Mouse (Mus musculus): ENCODE measurements around the gene Pfkfb4.

DNA sequence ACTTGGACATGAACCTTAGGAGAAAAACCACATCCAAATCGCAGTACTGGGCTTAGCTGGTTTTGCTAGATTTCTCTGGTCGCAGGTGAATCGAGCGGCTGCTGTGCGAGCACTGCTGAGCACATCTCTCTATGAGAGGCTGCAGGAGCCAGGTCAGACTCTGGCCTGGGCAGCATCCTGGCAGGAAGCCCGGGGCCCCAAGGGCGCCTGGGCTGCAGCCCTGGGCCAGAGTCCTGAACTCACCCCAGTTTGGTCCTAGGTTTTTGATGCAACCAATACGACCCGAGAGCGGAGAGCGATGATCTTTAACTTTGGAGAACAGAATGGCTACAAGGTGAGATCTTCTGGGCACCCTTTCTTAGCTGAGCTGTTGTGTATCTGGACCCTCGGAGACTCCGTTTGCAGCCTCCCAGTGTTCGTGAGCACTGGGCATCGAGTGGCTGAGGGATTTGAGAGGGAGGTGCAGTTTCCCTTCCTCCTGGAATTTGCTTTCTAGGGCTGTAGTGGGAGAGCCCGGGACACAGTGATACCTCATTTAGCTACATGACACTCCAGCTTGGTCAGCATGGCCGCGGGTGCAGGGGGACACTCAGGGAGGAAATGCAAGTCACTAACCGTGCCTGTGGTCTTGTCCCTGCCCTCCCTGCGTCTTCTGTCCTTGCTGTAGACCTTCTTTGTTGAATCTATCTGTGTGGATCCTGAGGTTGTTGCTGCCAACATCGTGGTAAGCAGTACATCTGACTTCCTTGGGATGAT lies 15.6 kb downstream of the Pfkfb4 start:
- TF ChIP-seq CTCF (IDR thresholded peaks at IDR 0.05; ENCODE audit: low read depth, low read length) (no peak), POLR2A (IDR thresholded peaks at IDR 0.05; ENCODE audit: borderline replicate concordance, low read depth, low read length) (no peak)
